Mouse (Mus musculus) testis, postnatal 10 days (tissue): ENCODE measurements around the gene Kcnd3.

Source experiments
- DNase-seq: peaks from one replicate; pipeline ENCODE4 v3.0.0; 2021; ENCODE audit warnings: low spot score

Kcnd3 gene

GRCm38 (mm10) chr3:105590056-105590672 is 138.0 kb downstream of the Kcnd3 start:
- no peak for DNase-seq

GRCm38 (mm10) chr3:105591766-105592165 is 139.6 kb downstream of the Kcnd3 start:
- DNase-seq, result no peak

DNA sequence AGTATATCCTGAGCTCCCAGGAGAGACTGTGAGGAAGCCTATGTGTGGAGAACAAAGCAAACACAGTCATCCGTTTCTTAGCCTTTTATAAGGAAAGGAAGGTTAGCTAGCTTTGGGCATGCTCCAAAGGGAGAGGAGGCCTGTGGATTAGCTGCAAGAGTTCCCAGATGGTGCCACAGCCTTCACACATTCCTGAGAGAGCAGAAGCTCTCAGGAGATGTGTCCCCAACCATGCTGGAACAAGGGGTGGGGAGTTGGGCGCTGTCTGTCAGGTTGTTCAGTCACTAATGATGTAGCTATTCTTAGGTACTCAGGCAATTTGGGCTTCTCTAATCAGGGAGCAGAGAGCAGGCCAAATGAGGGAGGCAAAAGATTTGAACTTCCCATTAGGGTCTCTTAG is 140.1 kb downstream of the Kcnd3 start:
- no peak for DNase-seq

DNA sequence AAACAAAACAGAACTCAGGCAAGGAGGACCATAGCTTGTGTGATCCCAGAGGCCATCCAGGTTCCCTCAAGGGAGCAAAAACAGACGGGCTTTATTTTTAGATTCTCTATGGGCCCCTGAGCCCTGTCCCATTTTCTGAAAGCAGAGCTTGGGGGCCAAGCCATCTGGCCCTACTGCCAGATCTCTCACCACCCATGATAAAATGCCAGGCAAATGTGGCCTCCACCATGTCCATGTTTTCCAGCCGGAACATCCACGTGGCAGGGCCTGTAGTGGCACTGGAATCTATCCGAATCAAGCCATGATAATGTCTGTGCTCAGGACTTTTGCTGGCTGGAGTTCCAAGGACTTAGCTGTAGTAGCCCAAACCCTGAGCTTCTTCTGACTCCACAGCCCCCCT is 148.4 kb downstream of the Kcnd3 start:
- DNase-seq, result no peak

DNA sequence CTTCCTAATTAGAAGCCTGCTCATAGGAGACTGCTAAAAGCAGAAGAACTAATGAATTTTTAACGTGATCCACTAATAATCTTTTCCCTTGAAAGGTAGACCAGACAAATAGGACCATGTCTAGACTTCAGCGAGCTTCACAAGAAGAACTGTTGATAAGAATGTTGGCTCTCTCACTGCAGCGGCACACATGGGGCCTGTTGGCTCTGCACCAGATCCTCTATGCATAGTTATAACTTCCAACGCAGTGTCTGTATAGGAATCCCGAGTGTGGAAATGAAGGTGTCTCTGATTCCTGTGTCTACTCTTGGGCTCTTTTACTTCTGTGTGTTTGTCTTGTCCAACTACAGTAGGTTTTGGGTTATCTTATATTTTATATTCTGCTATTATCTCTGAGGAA is 150.8 kb downstream of the Kcnd3 start:
- DNase-seq, result no peak

GRCm38 (mm10) chr3:105605726-105606125 is 153.6 kb downstream of the Kcnd3 start:
- no peak for DNase-seq

DNA sequence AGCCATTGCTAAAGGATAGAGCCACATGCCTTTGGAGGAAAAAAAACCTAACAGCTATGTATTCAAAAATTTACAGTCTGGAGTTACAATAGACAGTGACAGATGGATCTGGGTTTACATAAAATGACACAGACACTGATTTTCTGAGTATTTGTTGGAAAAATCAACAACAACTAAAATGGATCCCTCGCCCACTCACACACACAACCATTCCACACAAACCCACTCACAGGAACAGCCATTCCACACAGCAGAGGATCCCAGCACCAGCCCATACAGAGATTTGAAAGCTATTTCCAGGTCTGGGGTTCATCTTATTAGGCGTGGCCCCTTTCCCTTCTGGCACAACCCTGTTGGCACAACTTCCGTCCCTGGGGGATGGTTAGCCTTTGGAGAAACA is 156.7 kb downstream of the Kcnd3 start:
- DNase-seq, result no peak

GRCm38 (mm10) chr3:105611531-105612422 is 159.6 kb downstream of the Kcnd3 start:
- no peak for DNase-seq

- DNase-seq, result no peak
These were observed 160.3 kb downstream of the Kcnd3 start for GRCm38 (mm10) chr3:105612423-105612814.

DNA sequence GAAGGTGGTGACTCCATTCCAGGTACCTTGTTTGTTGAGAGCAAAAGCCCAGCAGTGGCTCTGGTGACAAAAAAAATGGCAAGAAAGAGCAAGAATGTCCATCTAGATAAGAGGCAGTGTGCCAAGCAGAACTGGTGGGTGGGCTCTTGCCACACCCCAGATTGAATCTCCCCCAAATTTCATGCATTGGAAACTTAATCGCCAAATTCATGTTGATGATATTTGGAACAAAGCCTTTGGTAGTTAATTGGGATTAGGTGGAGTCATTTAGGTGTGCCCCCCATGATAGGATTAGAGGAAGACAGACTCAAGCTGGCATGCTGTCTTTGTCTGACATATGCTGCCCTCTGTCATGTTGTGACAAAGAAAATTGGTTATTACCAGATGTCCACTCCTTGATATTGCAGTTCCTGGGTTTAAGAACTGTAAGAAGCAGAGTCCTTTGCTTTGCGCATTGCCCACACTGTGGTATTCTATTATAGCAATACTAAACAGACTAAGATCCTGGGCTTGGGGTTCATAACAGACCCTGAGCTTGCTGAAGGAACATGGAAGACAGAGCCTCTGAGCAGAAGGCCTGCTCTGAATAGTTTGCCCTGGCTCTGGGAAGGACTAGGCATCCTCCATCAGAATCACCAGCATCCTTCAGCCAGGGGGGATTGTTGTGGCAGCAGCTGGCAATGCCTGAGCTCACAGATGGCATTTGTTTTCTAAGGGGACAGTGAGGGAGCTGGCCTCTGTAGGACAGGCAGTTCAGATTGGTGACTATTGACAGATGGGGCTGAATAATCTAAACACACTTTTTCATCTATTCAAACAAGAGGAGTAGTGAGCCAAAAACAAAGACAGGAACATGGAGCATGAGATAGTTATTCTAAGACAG is 165.0 kb downstream of the Kcnd3 start:
- no peak for DNase-seq

GRCm38 (mm10) chr3:105621154-105621553 is 169.0 kb downstream of the Kcnd3 start:
- no peak for DNase-seq

DNA sequence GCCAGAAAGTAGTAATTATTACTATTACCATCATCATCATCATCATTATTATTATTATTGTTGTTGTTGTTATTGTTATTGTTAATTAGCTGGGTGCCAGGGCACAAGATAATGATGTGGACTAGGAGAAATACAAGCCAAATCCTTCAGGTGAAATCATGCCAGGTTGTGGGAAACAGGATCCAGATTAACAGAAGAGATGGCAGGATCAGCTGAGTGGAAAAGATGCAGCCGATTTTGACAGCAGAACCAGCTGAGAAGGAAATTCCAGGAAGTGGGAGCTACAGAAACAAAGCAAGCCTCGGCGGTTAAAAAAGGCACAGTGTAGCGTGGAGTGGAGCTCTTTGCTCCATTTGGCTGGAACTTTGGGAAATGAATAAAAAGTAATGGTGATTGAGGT is 171.0 kb downstream of the Kcnd3 start:
- no peak for DNase-seq

DNA sequence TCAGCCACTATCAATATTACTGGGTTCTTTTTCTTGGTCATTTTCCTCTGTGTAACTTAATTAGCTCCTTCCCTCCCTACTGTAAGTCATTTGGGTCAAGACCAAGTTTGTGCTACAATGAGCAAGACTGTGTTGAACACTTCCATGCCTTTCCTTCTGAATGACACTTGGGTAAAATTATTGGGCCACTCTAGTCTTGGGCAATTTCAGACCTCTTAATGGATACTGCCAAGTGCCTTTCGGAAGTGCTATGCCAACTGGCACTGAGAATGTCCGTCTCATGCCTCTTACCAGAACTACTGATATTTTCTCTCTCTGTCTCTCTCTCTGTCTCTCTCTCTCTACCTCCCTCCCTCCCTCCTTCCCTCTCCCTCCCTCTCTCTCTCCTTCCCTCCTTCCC is 173.8 kb downstream of the Kcnd3 start:
- no peak for DNase-seq

- no peak for DNase-seq
These were observed 175.1 kb downstream of the Kcnd3 start for GRCm38 (mm10) chr3:105627258-105627657.

DNA sequence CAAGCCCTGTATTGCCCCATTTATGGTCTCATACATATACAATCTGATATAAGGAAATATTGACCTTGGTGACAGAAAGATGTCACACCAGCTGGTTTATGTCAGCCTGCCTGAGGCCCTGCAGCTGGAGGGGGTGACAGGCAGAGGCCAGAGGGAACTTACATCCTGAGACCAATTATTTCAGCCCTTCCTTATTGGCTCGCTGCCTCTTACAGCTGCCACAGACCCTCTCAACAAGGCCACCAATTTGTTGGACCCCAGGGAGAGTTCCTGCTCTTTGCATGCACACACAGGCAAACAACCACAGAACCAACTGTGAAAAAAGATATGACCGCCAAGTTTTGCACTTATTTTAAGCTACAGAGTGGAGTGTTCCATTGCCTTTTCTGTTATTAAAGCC is 180.2 kb downstream of the Kcnd3 start:
- no peak for DNase-seq

GRCm38 (mm10) chr3:105633021-105633420 is 180.9 kb downstream of the Kcnd3 start:
- DNase-seq, result no peak

DNA sequence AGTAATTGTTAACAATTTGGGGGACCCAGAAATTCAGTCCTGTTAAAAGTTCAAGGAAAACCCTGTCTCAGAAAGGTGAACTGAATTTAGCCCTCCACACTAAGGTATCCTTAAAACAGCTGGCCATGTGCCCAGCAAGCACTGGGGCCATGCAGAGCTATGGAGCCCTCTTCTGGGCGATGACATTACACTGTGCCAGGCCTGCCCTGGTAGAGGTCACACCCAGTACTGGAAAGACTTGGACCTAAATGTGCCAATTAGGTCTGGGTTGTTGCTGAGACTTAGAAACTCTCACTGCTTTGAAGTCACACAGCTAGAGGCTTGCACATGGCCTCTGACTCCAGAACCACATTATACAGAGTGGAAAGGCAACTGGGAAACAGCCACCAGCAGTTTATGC is 190.1 kb downstream of the Kcnd3 start:
- DNase-seq, result peak; percentile 53

GRCm38 (mm10) chr3:105643566-105643965 is 191.4 kb downstream of the Kcnd3 start:
- no peak for DNase-seq

- no peak for DNase-seq
These were observed 196.9 kb downstream of the Kcnd3 start for GRCm38 (mm10) chr3:105648889-105649567.

DNA sequence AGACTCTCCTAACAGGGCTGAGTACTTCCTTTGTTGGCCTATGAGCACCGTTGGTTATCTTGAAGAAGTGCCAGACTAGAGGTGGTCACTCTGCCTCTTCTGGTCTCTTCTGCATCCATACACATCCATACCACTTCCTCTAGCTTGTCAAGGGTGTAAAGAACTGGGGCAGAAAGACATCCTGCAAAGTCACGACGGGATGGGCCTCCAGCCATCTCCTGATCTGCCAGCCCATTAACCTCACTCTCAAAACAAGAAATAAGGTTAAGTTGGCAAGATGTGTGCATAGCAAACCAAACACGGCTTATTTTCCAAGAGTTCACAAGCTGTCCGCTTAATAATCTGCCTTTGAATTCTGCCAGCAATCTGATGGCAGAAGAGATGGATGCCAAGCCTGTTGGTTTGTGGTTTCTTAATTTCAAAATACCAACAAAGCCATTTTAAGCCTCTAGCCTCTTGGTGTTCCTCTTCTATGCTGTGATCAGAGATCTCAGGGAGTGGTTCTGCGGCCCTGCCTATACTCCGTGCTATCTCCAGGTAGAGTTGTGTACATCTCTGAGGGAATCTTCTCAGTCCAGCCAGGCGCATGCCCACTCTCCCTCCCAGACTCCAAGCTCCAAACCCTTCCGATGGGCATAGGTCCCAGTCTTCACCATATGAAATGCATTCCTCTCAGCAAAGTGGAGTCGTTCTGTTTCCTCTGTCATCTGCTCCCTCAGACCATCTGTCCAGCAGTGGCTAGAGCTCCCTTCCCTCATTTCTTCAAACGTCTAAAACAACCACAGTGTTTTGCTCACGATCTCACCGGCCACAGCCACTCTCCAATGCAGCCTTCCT is 201.6 kb downstream of the Kcnd3 start:
- no peak for DNase-seq

- DNase-seq, result no peak
These were observed 203.0 kb downstream of the Kcnd3 start for GRCm38 (mm10) chr3:105655031-105655585.
